Mouse (Mus musculus): ENCODE measurements at regions not wholly inside any gene's neighbourhood (a gene's known extent, or its start where the extent isn't known, plus 50 kb on each side); places are given as distances from the start of the nearest gene placed in this dataset.

DNA sequence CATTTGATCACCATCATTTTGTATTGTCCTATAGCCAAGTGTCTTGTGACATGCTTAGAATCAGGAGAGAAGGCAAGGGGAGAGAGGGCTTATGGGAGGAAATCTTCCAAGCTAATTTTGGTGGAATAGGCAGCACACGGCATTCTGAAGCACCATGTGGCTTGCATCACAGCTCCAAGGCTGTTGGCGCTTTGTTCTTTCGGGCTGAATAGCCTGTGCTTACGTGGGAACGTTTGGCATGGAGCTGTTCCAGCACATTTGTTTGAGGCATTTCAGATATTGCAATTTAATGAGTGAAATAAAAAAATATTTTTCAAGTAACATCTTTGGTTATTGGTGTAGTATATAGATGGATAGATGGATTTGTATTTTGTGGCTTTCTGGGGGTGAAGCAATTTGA is 598.5 kb upstream of the Nrp1 start:
- no peak overlapping the region for H3K4me2 ChIP-seq (ENCODE audit: low read depth, low read length)
- H3K27me3 ChIP-seq (ENCODE audit: control insufficient read depth, insufficient read depth, low read length): no peaks in the 10 kb centered on the region
- H3K9me3 ChIP-seq (replicated peaks; ENCODE audit: control insufficient read depth, low read length): no peaks in the 10 kb centered on the region
- no peaks in the 10 kb centered on the region for H3K36me3 ChIP-seq (replicated peaks; ENCODE audit: control insufficient read depth, insufficient read depth, low read depth, low read length)
- H3K27ac ChIP-seq (replicated peaks; ENCODE audit: low read depth, low read length): no peak overlapping the region
- 85% methylated on average over 5 of the region's 5 CpGs for WGBS
- ATAC-seq (replicated peaks; ENCODE audit: insufficient number of reproducible peaks, low FRiP score, low TSS enrichment, low read depth) (no peak), DNase-seq (ENCODE audit: low spot score) (no peak)
- no peak overlapping the region for H3K9ac ChIP-seq (replicated peaks; ENCODE audit: low read length)
- H3K4me3 ChIP-seq (ENCODE audit: low read depth, low read length): no peak overlapping the region
- no peaks in the 10 kb centered on the region for H3K4me1 ChIP-seq (ENCODE audit: control insufficient read depth, insufficient read depth, low read length)

GRCm38 (mm10) chr8:127765199-127765598 is 593.2 kb upstream of the Nrp1 start:
- 88% methylated on average over 5 of the region's 5 CpGs for WGBS
- H3K4me1 ChIP-seq (ENCODE audit: control insufficient read depth, insufficient read depth, low read length): no peaks in the 10 kb centered on the region

GRCm38 (mm10) chr8:127768311-127768710 is 590.1 kb upstream of the Nrp1 start:
- Histone ChIP-seq H3K9me3 (replicated peaks; ENCODE audit: control insufficient read depth, low read length) (no peaks in the 10 kb centered on the region), H3K9ac (replicated peaks; ENCODE audit: low read length) (no peak overlapping the region), H3K36me3 (replicated peaks; ENCODE audit: control insufficient read depth, insufficient read depth, low read depth, low read length) (no peaks in the 10 kb centered on the region), H3K4me2 (ENCODE audit: low read depth, low read length) (no peak overlapping the region), H3K27ac (replicated peaks; ENCODE audit: low read depth, low read length) (no peak overlapping the region), H3K4me1 (ENCODE audit: control insufficient read depth, insufficient read depth, low read length) (no peaks in the 10 kb centered on the region), H3K4me3 (ENCODE audit: low read depth, low read length) (no peak overlapping the region), H3K27me3 (ENCODE audit: control insufficient read depth, insufficient read depth, low read length) (no peaks in the 10 kb centered on the region)
- 55% methylated on average over 3 of the region's 3 CpGs for WGBS
- 0 out of 2 replicates have a peak, but pooled peaks have one; percentile 34 for ATAC-seq (replicated peaks; ENCODE audit: insufficient number of reproducible peaks, low FRiP score, low TSS enrichment, low read depth)
- no peak for DNase-seq (ENCODE audit: low spot score)

More at GRCm38 (mm10) chr8:127765199-127765598, 593.2 kb upstream of the Nrp1 start:
- H3K9ac ChIP-seq (replicated peaks; ENCODE audit: low read length): no peak overlapping the region
- no peak for DNase-seq (ENCODE audit: low spot score)
- H3K27ac ChIP-seq (replicated peaks; ENCODE audit: low read depth, low read length): no peak overlapping the region
- no peaks in the 10 kb centered on the region for H3K36me3 ChIP-seq (replicated peaks; ENCODE audit: control insufficient read depth, insufficient read depth, low read depth, low read length)
- no peaks in the 10 kb centered on the region for H3K9me3 ChIP-seq (replicated peaks; ENCODE audit: control insufficient read depth, low read length)
- H3K4me2 ChIP-seq (ENCODE audit: low read depth, low read length): no peak overlapping the region
- H3K4me3 ChIP-seq (ENCODE audit: low read depth, low read length): no peak overlapping the region
- no peaks in the 10 kb centered on the region for H3K27me3 ChIP-seq (ENCODE audit: control insufficient read depth, insufficient read depth, low read length)
- no peak for ATAC-seq (replicated peaks; ENCODE audit: insufficient number of reproducible peaks, low FRiP score, low TSS enrichment, low read depth)

DNA sequence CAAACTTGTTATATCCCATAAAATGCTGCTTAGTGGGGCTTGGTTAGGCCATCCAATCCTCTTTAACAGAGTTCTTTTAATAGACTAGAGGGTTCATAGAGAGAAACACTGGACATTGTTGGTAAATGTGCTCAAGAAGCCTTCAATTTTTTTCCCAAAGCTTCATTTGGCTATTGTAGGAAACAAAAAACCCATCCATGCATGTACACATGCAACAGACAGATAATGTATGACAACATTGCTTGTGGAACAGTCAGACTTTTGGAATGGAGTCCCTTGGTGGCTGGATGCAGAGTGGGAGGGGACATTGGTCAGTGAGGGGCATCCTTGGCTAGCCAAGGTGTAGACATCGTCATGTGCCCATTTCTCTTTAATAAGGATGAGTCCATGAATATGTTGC is 588.8 kb upstream of the Nrp1 start:
- Histone ChIP-seq H3K36me3 (replicated peaks; ENCODE audit: control insufficient read depth, insufficient read depth, low read depth, low read length) (no peaks in the 10 kb centered on the region), H3K27me3 (ENCODE audit: control insufficient read depth, insufficient read depth, low read length) (no peaks in the 10 kb centered on the region), H3K9me3 (replicated peaks; ENCODE audit: control insufficient read depth, low read length) (no peaks in the 10 kb centered on the region), H3K4me1 (ENCODE audit: control insufficient read depth, insufficient read depth, low read length) (no peaks in the 10 kb centered on the region), H3K9ac (replicated peaks; ENCODE audit: low read length) (no peak overlapping the region), H3K4me2 (ENCODE audit: low read depth, low read length) (no peak overlapping the region), H3K4me3 (ENCODE audit: low read depth, low read length) (no peak overlapping the region), H3K27ac (replicated peaks; ENCODE audit: low read depth, low read length) (no peak overlapping the region)
- no peak for DNase-seq (ENCODE audit: low spot score)
- ATAC-seq (replicated peaks; ENCODE audit: insufficient number of reproducible peaks, low FRiP score, low TSS enrichment, low read depth): no peak
- WGBS: 86% methylated on average over 1 of the region's 1 CpGs

GRCm38 (mm10) chr8:127771781-127772180 is 586.6 kb upstream of the Nrp1 start:
- no peak overlapping the region for H3K27ac ChIP-seq (replicated peaks; ENCODE audit: low read depth, low read length)
- H3K4me3 ChIP-seq (ENCODE audit: low read depth, low read length): no peak overlapping the region
- WGBS: 74% methylated on average over 1 of the region's 1 CpGs
- H3K4me2 ChIP-seq (ENCODE audit: low read depth, low read length): no peak overlapping the region
- H3K27me3 ChIP-seq (ENCODE audit: control insufficient read depth, insufficient read depth, low read length): no peaks in the 10 kb centered on the region
- H3K36me3 ChIP-seq (replicated peaks; ENCODE audit: control insufficient read depth, insufficient read depth, low read depth, low read length): no peaks in the 10 kb centered on the region
- DNase-seq (ENCODE audit: low spot score) (no peak), ATAC-seq (replicated peaks; ENCODE audit: insufficient number of reproducible peaks, low FRiP score, low TSS enrichment, low read depth) (no peak)
- no peak overlapping the region for H3K9ac ChIP-seq (replicated peaks; ENCODE audit: low read length)
- no peaks in the 10 kb centered on the region for H3K9me3 ChIP-seq (replicated peaks; ENCODE audit: control insufficient read depth, low read length)
- H3K4me1 ChIP-seq (ENCODE audit: control insufficient read depth, insufficient read depth, low read length): no peaks in the 10 kb centered on the region

DNA sequence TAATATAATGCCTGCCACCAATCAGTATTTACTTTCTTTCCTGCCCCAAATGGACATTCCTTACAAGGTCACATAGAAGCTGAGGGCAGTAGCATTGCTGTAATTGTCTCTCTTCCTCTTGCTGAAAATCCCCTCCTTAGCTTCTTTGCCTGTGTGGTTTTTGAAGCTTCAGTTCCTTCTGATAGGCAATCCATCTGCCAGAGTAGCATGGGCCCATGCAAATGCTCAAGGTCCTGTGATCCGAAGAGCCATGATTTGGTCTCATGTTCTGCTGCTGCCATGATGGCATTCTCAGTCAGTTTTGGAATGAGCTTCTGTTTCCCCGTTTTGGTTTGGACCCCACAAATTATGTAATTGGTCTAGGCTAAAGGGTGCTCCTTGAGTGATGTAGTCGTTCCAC is 586.0 kb upstream of the Nrp1 start:
- H3K4me3 ChIP-seq (ENCODE audit: low read depth, low read length): no peak overlapping the region
- ATAC-seq (replicated peaks; ENCODE audit: insufficient number of reproducible peaks, low FRiP score, low TSS enrichment, low read depth) (no peak), DNase-seq (ENCODE audit: low spot score) (no peak)
- no peak overlapping the region for H3K4me2 ChIP-seq (ENCODE audit: low read depth, low read length)
- H3K36me3 ChIP-seq (replicated peaks; ENCODE audit: control insufficient read depth, insufficient read depth, low read depth, low read length): no peaks in the 10 kb centered on the region
- H3K9ac ChIP-seq (replicated peaks; ENCODE audit: low read length): no peak overlapping the region
- no peaks in the 10 kb centered on the region for H3K9me3 ChIP-seq (replicated peaks; ENCODE audit: control insufficient read depth, low read length)
- H3K4me1 ChIP-seq (ENCODE audit: control insufficient read depth, insufficient read depth, low read length): no peaks in the 10 kb centered on the region
- no peak overlapping the region for H3K27ac ChIP-seq (replicated peaks; ENCODE audit: low read depth, low read length)
- no peaks in the 10 kb centered on the region for H3K27me3 ChIP-seq (ENCODE audit: control insufficient read depth, insufficient read depth, low read length)
- WGBS: 86% methylated on average over 3 of the region's 3 CpGs

GRCm38 (mm10) chr8:127772917-127773316 is 585.5 kb upstream of the Nrp1 start:
- H3K4me1 ChIP-seq (ENCODE audit: control insufficient read depth, insufficient read depth, low read length): no peaks in the 10 kb centered on the region
- DNase-seq (ENCODE audit: low spot score): no peak
- H3K4me2 ChIP-seq (ENCODE audit: low read depth, low read length): no peak overlapping the region
- H3K36me3 ChIP-seq (replicated peaks; ENCODE audit: control insufficient read depth, insufficient read depth, low read depth, low read length): no peaks in the 10 kb centered on the region
- WGBS: 92% methylated on average over 2 of the region's 2 CpGs
- H3K4me3 ChIP-seq (ENCODE audit: low read depth, low read length): no peak overlapping the region
- no peak overlapping the region for H3K27ac ChIP-seq (replicated peaks; ENCODE audit: low read depth, low read length)
- ATAC-seq (replicated peaks; ENCODE audit: insufficient number of reproducible peaks, low FRiP score, low TSS enrichment, low read depth): no peak
- no peaks in the 10 kb centered on the region for H3K27me3 ChIP-seq (ENCODE audit: control insufficient read depth, insufficient read depth, low read length)
- no peaks in the 10 kb centered on the region for H3K9me3 ChIP-seq (replicated peaks; ENCODE audit: control insufficient read depth, low read length)
- no peak overlapping the region for H3K9ac ChIP-seq (replicated peaks; ENCODE audit: low read length)

GRCm38 (mm10) chr8:127774642-127775041 is 583.8 kb upstream of the Nrp1 start:
- Histone ChIP-seq H3K36me3 (replicated peaks; ENCODE audit: control insufficient read depth, insufficient read depth, low read depth, low read length) (no peaks in the 10 kb centered on the region), H3K27ac (replicated peaks; ENCODE audit: low read depth, low read length) (no peak overlapping the region), H3K27me3 (ENCODE audit: control insufficient read depth, insufficient read depth, low read length) (no peaks in the 10 kb centered on the region), H3K9me3 (replicated peaks; ENCODE audit: control insufficient read depth, low read length) (no peaks in the 10 kb centered on the region), H3K4me3 (ENCODE audit: low read depth, low read length) (no peak overlapping the region), H3K9ac (replicated peaks; ENCODE audit: low read length) (no peak overlapping the region), H3K4me1 (ENCODE audit: control insufficient read depth, insufficient read depth, low read length) (no peaks in the 10 kb centered on the region), H3K4me2 (ENCODE audit: low read depth, low read length) (no peak overlapping the region)
- DNase-seq (ENCODE audit: low spot score) (peak; percentile 21), ATAC-seq (replicated peaks; ENCODE audit: insufficient number of reproducible peaks, low FRiP score, low TSS enrichment, low read depth) (no peak)
- 83% methylated on average over 9 of the region's 9 CpGs for WGBS
